Mouse (Mus musculus): ENCODE data around the gene Ptk7.

Ptk7 gene

GRCm38 (mm10) chr17:46628791-46629684 is at the start of gene Ptk7:
TSS of gene Ptk7 (minus strand) at chr17:46629504.
- no peak for DNase-seq (ENCODE audit: low spot score in 2 of 2)

DNA sequence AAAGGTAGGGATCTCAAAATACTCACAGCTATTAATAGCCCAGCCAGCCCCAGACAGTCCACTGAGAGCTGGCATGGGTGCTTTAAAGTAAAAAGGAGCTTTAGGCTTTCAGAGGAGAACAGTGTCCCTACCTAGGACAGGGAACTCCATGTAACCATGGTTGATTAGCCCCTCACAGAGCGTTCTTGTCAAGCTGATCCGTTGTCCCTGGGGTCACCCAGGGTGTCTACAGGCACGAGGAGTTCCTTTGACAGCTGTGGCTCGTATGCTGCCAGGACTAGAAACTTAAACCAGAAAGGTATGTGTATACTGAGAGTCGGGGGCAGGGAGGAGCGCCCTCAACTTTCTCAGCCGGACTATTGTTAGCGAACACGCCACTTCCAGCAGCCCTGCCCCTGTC is 49.6 kb upstream of the Ptk7 start:
- no peak for DNase-seq (ENCODE audit: low spot score in 2 of 2)

DNA sequence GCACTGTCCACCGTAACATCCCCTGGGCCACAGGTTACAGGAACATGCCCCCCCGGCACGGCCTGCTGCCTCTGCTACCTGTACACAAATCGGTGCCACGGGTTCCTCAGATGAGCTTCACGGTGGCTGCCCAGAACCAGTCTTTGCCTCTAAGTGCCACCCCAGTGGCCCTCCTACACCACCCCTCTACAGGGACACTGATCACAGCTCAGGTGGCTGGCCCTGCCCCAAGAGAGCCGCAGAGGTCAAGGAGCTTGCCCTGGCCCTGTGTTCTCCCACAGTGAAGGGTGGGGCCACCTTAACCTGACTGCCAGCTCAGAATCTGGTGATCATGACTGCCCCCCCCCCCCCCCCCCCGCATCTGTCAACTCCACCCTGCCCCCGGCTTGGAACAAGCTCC is 49.1 kb upstream of the Ptk7 start, which contains the start of gene Mea1:
TSS of gene Mea1 (plus strand) at position 378 of the 400 bp plus-strand sequence.
- DNase-seq (ENCODE audit: low spot score in 2 of 2) = no peak

DNA sequence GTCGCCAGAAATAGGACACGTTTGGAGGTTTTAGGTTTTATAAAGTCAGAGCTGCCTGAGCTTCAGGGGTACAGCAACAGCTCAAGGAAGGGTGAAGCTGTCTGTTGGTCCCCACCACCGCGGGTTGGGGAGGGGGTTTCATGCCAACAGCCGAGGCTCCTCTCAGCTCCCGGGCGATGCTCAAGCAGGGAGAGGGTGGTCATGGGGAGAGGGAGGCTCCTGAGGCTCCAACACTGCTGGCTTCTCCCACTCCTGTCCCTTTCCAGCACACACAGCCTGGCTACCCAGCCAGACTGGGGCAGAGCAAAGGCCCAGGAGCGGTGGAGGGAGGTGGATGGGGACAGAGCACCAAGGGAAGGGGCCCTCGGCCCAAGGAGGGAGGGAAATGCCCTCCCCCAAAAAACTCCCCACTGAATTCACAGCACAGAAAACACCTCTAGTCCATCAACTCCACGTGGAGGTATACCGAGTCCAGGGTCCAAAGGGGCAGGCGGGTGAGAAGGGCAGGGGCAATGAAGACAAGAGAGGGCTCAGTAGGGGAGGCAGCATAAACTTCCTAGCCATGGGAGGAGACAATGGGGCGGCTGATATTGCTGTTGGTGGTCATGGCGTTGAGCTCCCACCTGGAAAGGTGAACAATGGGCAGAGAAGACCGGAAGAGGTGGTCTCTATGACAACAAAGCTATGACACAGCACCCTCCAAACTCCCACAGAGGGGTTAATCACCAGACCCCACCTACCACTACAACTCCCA is 45.4 kb upstream of the Ptk7 start:
- DNase-seq (ENCODE audit: low spot score in 2 of 2) = no peak

DNA sequence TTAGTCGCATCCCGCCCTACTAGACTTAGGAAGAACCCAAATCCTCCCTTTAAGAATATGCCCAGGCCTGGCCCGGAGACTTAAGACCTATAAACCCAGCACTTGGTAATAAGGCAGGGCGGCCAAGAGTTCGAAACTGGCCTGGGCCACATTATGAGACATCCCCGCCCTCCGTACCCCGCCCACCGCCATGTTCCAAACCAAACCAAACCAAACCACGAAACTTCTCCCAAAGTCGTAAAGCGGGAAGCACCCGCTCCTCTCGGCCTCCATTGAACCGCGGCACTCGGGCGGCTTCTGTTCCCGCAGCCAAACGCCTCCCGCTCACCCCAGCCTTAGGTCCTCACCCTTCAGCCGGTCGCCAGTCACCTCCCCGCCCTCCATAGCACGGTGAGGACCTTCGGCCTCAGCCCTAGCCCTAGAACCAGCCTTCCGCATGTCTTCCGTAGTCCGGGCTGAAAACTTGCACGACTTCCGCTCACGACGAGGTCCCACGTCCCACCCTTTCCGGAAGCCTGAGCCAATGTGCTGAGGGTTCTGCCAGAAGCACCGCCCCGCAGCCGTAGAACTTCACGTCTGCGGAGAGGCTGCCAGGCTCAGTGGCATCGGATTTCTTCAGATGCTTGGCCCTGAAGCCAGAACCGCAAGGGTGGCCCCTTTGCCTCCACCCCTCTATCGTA is 44.7 kb upstream of the Ptk7 start, which contains the start of gene Rrp36:
TSS of gene Rrp36 (minus strand) at position 503 of the 680 bp plus-strand sequence.
- peak; percentile 75 to 82 for DNase-seq (ENCODE audit: low spot score in 2 of 2)

DNA sequence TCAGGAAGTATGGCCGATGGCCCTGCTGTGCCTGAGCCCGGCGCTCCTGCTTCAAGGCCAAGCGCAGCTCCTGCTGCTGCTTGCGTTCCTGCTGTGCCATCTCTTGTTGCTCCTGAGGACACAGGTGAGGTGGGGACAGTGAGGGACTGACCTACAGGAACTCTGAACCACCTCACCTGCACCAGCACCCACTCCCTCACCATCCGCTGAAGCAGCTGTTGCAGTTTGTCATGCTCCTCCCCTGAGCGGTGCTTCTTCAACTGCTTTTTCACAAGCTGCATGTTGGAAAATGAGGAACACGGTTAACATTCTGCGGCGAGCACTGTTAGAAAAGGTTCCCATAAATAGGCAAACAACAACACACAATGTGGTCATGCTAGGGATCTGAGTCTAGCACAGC is 40.6 kb upstream of the Ptk7 start:
- no peak for DNase-seq (ENCODE audit: low spot score in 2 of 2)

DNA sequence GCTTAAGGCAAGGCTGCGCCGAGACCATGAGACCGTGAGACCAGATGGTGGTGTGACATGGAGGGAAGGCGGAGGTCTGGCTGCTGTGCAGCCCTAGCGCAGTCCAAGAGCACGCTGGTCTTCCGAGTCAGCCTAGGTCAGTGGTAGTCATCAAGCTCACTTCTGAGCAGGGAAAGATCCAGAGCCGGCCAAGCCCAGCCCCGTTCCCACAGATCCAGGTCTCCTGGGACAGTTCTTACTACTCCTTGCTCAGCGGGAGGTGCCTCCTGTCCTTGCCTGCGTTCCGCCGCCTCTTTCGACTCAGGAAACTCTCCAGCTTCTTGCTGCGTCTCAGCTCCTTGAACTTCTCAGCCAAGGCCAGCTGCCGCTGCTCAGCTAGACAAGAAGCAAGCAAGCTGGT is 38.4 kb upstream of the Ptk7 start:
- DNase-seq (ENCODE audit: low spot score in 2 of 2) = no peak

DNA sequence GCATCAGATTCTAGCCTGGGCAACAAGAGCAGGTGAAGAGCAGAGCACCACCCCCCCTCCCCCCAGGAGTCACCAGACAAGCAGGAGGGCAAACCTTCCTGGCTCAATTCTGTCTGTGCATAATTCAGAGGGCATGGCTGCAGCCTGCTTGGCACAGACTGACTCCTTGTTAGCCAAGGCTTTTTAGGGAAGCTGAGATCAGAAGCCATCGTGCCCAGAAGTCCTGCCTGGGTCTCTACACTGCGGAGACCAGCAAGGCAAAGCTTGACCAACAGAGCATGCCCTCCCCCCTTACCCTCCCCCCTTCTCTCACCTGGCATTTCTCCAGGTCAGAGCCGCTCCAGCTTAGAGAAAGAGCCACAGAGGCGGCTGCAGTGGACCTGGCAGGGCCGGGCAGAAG is 33.4 kb upstream of the Ptk7 start:
- no peak for DNase-seq (ENCODE audit: low spot score in 2 of 2)

DNA sequence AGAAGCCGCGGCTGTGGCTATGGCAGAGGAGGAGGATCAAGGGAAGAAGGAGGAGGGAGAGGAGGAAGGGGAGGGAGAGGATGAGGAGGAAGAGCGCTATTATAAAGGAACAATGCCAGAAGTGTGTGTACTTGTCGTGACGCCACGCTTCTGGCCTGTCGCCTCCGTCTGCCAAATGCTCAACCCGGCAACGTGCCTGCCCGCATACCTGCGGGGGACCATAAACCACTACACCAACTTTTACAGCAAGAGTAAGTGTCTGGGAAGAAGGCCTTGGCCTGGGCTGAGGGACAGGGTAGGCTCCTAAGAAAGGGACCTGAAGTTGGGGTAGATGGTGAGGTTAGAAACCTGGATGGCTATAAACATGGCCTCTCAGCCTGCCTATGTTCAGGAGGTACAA is 32.7 kb upstream of the Ptk7 start:
- DNase-seq (ENCODE audit: low spot score in 2 of 2) = no peak

DNA sequence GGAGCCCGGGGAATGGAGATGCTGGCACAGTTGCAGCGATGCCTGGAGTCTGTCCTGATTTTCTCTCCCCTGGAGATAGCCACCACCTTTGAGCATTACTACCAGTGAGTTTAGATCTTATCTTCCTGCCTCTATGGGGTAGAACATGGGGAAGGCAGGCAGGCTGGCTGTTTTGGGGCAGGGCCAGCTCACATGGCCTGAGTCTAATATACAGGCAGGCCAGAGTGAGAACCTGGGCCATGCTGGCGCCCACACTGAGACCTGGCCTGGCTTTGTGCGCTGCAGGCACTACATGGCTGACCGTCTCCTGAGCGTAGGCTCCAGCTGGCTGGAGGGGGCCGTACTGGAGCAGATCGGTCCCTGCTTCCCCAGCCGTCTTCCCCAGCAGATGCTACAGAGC is 32.0 kb upstream of the Ptk7 start:
- no peak for DNase-seq (ENCODE audit: low spot score in 2 of 2)

DNA sequence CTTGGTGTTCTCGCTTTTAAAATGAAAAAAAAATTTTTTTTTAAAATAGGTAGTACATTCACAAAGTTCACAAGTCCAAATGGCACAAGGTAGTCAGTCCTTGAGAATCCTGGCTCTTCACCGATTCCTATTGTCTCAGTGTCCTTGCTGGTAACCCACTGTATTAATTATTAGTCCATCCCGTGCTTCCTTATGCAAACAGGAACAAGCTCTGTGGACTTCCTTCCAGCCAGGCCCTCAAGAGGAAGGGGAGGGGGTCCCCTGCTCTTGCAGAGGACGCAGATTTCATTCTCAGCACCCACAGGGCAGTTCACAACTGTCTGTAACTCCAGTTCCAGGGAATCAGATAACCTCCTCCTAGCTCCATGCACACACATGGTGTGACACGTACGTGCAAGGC is 26.8 kb upstream of the Ptk7 start:
- no peak for DNase-seq (ENCODE audit: low spot score in 2 of 2)

DNA sequence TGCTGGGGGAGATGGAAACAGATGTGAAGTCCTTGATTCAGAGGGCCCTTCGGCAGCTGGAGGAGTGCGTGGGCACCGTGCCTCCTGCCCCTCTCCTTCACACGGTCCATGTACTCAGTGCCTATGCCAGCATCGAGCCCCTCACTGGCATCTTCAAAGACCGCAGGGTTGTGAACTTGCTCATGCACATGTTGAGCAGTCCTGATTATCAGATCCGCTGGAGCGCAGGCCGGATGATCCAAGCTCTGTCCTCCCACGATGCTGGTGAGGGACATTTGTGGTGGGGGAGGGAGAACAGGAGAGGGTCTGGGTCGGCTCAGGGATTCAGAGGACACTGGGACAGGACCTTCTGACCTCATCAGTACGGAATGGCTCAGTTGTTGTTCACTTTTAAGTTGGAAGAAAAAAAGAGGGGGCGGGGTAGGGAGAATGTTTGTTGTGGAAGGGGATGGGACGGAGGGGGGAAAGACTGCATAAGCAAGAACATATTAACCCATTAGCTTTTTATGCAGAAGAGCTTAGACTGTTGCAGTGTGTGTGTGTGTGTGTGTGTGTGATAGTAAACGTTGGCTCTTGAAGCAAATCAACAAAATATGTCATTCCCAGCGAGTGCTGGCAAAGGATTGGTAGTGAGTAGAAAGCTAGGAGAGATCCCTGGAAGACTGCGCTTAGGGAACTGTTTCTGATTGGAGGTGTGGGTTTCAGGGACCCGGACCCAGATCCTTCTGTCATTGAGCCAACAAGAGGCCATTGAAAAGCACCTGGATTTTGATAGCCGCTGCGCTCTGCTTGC is 22.6 kb upstream of the Ptk7 start:
- no peak for DNase-seq (ENCODE audit: low spot score in 2 of 2)

GRCm38 (mm10) chr17:46651292-46651691 is 22.0 kb upstream of the Ptk7 start:
- no peak for DNase-seq (ENCODE audit: low spot score in 2 of 2)

- peak; percentile 58 to 65 for DNase-seq (ENCODE audit: low spot score in 2 of 2)
These were observed 21.1 kb upstream of the Ptk7 start, which contains the start of gene Cul7 for GRCm38 (mm10) chr17:46650232-46651031. TSS of gene Cul7 (plus strand) at chr17:46650337.

GRCm38 (mm10) chr17:46649811-46650210 is 20.5 kb upstream of the Ptk7 start:
- DNase-seq (ENCODE audit: low spot score in 2 of 2) = no peak

- no peak for DNase-seq (ENCODE audit: low spot score in 2 of 2)
These were observed 19.1 kb upstream of the Ptk7 start for GRCm38 (mm10) chr17:46648436-46648835.

DNA sequence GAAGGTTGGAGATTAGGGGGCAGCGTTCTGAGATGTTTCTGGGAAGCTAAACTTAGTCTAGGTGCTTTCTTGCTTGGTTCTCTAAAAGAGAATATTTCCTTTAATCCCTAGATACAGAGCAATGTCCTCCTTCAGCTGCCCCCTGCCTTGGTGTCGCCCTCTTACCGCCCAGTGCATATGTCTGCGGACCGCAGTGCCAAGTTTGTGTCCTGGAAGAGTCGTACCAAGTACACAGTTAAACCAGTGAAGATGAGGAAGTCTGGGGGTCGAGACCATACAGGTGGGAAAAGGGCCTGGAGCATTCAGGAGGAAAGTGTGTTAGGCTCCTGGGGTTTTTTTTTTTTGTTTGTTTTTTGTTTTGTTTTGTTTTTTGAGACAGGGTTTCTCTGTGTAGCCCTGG is 18.0 kb upstream of the Ptk7 start:
- DNase-seq (ENCODE audit: low spot score in 2 of 2) = no peak

- DNase-seq (ENCODE audit: low spot score in 2 of 2) = no peak
These were observed 17.0 kb upstream of the Ptk7 start for GRCm38 (mm10) chr17:46646322-46646662.

GRCm38 (mm10) chr17:46645561-46646321 is 16.4 kb upstream of the Ptk7 start, which contains the start of the genes Klc4 and Mrpl2:
TSS of gene Klc4 (minus strand) at chr17:46646022.
TSS of gene Mrpl2 (plus strand) at chr17:46646229.
- peak; percentile 98 to 99 for DNase-seq (ENCODE audit: low spot score in 2 of 2)
